Mouse (Mus musculus) testis, postnatal 14 days (tissue): ENCODE measurements at regions not wholly inside any gene's neighbourhood (a gene's known extent, or its start where the extent isn't known, plus 50 kb on each side); places are given as distances from the start of the nearest gene placed in this dataset.
A peak's percentile ranks its signal among the peaks of the same experiment; 100 is the strongest.

Source experiments
- DNase-seq: peaks from one replicate; pipeline ENCODE4 v3.0.0; 2021; ENCODE audit warnings: low spot score

DNA sequence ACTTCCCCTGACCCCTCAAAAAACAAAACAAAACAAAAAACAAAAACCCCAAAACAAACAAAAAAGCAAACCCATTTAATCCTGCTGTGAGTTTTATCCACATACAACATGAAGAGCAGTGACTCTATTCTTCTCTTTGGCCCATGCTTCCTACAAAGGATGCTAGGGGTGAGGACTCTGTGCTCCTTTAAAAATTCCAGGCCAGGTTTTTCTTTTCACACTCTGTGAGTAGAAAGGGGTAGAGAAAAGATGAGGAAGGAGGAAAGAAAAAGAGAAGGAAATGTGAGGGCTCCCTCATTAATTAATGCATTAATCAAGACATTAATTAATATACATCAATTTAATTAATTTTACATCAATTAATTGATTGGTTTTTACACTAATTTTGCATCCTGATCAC lies 82.9 kb upstream of the Phyhipl start:
- no peak for DNase-seq

- no peak for DNase-seq
Observed at GRCm38 (mm10) chr10:70733956-70734355, 78.2 kb upstream of the Phyhipl start.

- no peak for DNase-seq
Observed at GRCm38 (mm10) chr10:70733478-70733877, 77.7 kb upstream of the Phyhipl start.

DNA sequence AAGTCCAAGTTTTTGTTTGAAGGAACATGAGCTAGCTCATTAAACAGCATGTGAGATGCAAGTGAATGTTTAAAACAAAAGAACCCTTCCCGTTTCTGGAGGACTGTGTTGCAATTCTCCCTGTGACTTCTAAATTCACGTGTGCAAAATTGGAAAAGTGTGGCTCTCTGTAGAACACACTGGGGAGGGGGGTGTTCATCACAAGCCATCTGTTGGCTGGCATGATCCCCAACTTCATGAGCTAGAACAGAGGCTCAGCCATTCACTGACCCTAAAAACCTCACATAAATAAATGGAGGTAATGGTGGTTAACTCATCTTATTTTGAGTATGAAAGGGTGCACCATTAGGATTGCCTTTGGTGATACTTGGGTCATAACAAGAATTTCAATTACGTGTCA lies 69.3 kb upstream of the Phyhipl start:
- DNase-seq: no peak

DNA sequence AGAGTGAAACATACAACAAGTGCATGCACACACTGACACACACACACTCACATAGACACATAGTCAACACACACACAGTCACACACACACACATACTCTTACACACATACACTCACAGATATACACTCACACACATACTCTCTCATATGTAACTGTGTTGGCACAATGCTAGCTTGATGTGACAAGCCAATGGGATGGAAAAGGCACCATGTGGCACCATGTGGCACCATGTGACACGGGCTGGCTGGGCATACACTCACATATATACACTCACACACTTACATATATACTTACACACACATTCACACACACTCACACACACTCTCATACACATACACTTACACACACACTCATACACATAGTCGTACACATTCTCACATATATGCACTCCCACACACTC lies 67.0 kb upstream of the Phyhipl start:
- no peak for DNase-seq

DNA sequence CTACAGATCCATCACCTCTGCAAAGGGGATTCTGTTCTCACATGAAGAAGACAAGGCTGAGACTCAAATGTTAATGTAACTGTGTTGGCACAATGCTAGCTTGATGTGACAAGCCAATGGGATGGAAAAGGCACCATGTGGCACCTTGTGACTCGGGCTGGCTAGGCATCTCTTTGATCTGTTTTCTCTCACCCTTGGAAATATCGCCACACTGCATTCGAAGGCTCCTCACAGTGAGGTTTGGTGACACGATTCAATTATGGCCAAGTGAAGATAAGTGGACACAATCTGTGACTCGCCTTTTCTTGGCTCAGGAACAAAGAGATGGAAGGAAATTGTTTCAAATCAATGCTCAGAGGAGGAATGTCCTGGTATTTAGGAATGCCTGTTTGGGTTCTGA lies 66.6 kb upstream of the Phyhipl start:
- DNase-seq: no peak

- no peak for DNase-seq
Observed at GRCm38 (mm10) chr10:70717464-70717863, 61.7 kb upstream of the Phyhipl start.

DNA sequence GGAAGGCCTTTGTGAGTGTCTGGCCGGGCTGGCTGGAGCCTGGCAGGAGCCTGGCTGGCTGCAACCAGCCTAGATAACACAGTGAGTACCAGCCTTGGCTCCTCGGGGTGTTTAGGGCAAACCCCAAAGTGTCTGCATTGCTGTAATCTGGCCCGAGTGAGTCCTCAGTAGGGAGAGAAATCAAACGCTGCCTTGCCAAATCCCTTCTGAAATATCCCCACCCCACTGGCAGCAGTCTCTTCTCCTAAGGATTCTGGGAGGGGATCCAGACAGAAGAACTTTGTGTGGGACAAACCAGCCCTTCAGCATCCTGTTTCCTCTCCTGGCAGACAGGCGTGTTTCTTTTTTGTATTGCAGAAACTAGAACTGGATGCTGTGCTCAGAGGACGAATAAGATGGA lies 61.3 kb upstream of the Phyhipl start:
- peak; percentile 41 for DNase-seq

GRCm38 (mm10) chr10:70713306-70713705 lies 57.5 kb upstream of the Phyhipl start:
- no peak for DNase-seq

DNA sequence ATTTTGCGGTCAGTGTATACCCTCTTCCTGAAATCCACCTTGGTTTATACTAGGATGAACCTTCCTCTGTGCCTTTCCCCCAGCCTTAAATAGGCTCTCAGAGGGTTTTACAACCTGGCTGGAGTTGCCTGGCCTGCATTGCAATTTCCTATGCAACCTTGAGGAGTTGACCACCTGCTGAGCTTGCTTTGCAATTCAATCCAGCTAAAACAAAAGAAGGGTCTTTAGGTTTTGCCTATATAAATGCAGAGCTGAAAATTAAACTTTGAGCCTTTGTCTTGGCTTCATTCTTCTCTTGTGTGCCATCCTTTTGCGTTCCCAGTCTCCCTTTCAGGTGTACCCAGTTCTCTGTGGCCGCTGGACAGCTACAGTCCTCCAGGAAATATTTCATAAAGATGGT lies 53.0 kb upstream of the Phyhipl start:
- DNase-seq: no peak
